Mouse (Mus musculus): Measurements from ENCODE around the gene Hsd11b1. TPM values are rescaled to one million over a fixed set of nuclear protein-coding genes. Genes with fewer than 3 reads are reported as not detected.

Gene Hsd11b1
- polyA plus RNA-seq, 1 experiment from 2014 or later = 0.60 TPM

DNA sequence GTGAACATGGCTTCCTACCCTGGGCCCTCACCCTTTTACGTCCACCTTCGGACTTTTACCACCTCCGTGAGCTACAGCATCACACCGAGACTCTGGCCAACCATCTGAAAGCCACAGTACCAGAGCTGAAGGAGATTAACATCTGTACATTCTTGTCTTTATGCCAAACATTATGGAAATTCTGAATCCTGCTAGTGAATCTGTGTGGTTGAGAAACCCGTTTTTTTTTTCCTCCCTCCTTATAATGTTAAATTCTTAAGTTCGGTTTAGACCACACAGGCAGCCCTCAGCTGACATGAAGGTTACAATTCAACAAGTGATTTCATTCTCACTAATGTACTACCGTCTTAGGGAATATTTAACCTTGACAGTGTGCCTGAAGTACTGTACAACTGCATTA, 28.9 kb downstream of the Hsd11b1 start:
- no peak overlapping the region for H3K27ac ChIP-seq
- H3K4me3 ChIP-seq = no peak overlapping the region
- no peak overlapping the region for H3K9ac ChIP-seq
- 61% methylated on average over 7 of the region's 7 CpGs for WGBS
- no peak overlapping the region for H3K4me2 ChIP-seq
- ATAC-seq (ENCODE audit: insufficient number of reproducible peaks, insufficient read depth, low FRiP score, low TSS enrichment, low read depth) = no peak
- no peaks in the 10 kb centered on the region for H3K27me3 ChIP-seq
- no peaks in the 10 kb centered on the region for H3K36me3 ChIP-seq
- H3K9me3 ChIP-seq = no peaks in the 10 kb centered on the region
- no peaks in the 10 kb centered on the region for H3K4me1 ChIP-seq

DNA sequence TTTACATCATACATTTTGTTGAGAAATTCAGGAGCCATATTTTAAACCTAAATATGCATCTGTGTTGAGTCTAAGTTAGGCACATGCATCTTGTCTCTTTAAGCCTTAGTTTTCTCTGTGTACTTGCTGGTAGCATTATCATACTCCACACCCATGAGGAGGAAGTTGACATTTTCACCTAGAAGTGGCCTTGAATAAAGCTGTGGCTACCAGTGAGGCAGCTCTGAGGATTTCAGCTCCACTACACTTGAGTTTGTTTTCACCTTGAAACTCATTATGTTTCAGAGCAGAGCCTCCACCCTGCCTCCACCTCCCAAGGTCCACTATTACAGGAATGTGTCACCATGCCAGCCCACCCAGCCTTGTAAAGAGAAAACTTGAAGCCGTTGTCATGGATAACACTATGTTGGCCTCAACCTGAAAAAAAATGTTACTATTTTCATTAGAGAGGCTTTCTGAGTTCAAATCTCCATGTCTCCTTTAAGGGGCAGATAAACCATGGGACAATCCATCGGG, 29.7 kb downstream of the Hsd11b1 start:
- Histone ChIP-seq H3K4me2 (no peak overlapping the region), H3K9me3 (no peaks in the 10 kb centered on the region), H3K9ac (no peak overlapping the region), H3K4me3 (no peak overlapping the region), H3K36me3 (no peaks in the 10 kb centered on the region), H3K27ac (no peak overlapping the region), H3K27me3 (no peaks in the 10 kb centered on the region), H3K4me1 (no peaks in the 10 kb centered on the region)
- ATAC-seq (ENCODE audit: insufficient number of reproducible peaks, insufficient read depth, low FRiP score, low TSS enrichment, low read depth) = no peak
- WGBS = 90% methylated on average over 2 of the region's 2 CpGs

DNA sequence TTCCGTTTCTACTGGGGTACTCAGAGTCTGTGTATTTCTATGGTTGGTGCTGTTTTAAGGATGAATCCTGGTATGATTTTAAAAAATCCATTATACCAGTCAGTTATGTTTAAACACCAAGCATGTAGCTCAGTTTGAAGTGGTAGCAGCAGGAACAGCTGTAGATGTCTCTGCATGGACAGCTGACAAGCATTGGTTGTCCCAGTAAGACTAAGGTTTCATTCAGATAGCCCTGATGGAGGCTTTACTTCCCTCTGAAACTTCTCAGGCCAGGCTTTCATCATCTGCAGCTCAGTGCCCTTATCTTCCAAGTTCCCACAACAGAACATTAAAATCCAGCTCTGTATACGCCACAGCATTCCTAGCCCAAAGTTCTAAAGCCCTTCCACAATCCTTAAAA, 31.1 kb downstream of the Hsd11b1 start:
- H3K27me3 ChIP-seq = no peaks in the 10 kb centered on the region
- no peaks in the 10 kb centered on the region for H3K36me3 ChIP-seq
- no peak overlapping the region for H3K9ac ChIP-seq
- ATAC-seq (ENCODE audit: insufficient number of reproducible peaks, insufficient read depth, low FRiP score, low TSS enrichment, low read depth) = no peak
- no peak overlapping the region for H3K27ac ChIP-seq
- no peaks in the 10 kb centered on the region for H3K9me3 ChIP-seq
- H3K4me3 ChIP-seq = no peak overlapping the region
- no peak overlapping the region for H3K4me2 ChIP-seq
- 65% methylated on average over 2 of the region's 2 CpGs for WGBS
- no peaks in the 10 kb centered on the region for H3K4me1 ChIP-seq

DNA sequence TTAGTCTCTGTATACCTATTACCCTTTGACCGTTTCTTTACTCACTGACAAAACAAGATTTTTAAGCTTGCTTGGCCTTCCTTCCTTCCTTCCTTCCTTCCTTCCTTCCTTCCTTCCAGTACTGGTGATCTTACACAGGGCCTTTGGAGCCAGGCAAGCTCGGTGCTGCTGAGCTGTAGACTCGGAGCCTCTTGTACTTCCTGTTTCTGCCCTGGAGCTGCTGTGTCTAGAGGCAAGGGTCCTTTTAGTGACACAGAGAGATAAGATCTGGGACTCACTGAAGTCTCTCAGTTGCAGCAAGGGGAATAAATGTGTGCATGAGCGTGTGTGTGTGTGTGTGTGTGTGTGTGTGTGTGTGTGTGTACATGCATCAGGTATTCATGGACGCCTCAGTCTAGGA, 32.9 kb downstream of the Hsd11b1 start:
- Histone ChIP-seq H3K9ac (no peak overlapping the region), H3K27me3 (no peaks in the 10 kb centered on the region), H3K4me2 (no peak overlapping the region), H3K36me3 (no peaks in the 10 kb centered on the region), H3K4me3 (no peak overlapping the region), H3K9me3 (no peaks in the 10 kb centered on the region), H3K27ac (no peak overlapping the region), H3K4me1 (peaks cover 15% of the 10 kb centered on the region)
- no peak for ATAC-seq (ENCODE audit: insufficient number of reproducible peaks, insufficient read depth, low FRiP score, low TSS enrichment, low read depth)
- WGBS = 50% methylated on average over 5 of the region's 5 CpGs

DNA sequence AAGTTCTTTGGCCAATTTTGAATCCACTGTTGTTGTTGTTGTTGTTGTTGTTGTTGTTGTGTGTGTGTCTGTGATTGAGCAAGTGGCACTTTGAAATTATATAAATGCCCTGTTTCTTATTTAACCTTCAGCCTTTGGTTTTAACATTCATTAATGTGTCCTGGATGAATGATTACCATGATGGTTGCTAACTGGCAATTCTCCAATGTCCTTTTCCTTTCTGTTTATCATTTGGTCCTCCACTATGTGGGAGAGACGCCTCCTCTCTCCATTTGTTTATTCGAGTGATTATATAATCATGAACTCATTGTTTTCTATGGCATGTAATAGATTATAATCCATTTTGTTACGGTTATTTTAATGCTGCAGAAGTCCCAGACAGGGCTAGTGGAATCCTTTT, 33.3 kb downstream of the Hsd11b1 start:
- Histone ChIP-seq H3K9ac (no peak overlapping the region), H3K4me3 (no peak overlapping the region), H3K36me3 (no peaks in the 10 kb centered on the region), H3K4me2 (no peak overlapping the region), H3K9me3 (no peaks in the 10 kb centered on the region), H3K4me1 (peaks cover 19% of the 10 kb centered on the region), H3K27ac (no peak overlapping the region), H3K27me3 (no peaks in the 10 kb centered on the region)
- no peak for ATAC-seq (ENCODE audit: insufficient number of reproducible peaks, insufficient read depth, low FRiP score, low TSS enrichment, low read depth)
- 57% methylated on average over 3 of the region's 3 CpGs for WGBS

DNA sequence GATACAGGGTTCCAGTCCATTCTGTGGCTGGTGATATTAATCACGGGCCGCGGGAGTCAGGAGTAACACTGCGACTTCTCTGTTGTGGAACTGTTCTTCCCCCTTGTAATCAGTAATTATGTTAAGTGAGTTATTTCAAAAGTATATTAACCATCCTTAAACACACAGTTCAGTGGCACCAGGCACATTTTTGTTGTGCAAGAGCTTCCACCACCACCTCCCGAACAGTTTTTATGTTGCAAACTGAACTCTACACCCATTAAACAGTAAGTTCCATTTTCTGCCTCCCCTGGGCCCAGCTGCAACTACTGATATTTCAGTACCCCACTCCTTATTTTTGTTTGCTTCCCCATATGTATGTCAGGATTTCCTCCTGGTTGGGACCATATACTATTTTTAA, 34.3 kb downstream of the Hsd11b1 start:
- 88% methylated on average over 5 of the region's 5 CpGs for WGBS

DNA sequence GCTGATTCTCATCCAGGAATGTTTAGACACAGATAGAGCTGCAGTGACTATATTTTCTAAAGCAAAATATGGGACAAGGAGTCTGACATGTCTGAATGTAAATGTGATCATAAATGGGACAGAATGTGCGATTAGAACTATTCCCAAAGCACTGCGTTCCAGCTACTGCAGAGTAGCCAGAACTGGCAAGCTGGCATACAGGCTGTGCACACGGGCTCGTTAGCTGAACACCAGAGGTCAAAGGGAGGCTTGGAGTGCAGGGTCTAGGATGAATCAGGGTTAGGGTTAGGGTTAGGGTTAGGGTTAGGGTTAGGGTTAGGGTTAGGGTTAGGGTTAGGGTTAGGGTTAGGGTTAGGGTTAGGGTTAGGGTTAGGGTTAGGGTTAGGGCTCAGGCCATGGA, 36.3 kb downstream of the Hsd11b1 start:
- no peaks in the 10 kb centered on the region for H3K9me3 ChIP-seq
- no peaks in the 10 kb centered on the region for H3K27me3 ChIP-seq
- peaks cover 24% of the 10 kb centered on the region for H3K4me1 ChIP-seq
- H3K4me2 ChIP-seq = no peak overlapping the region
- ATAC-seq (ENCODE audit: insufficient number of reproducible peaks, insufficient read depth, low FRiP score, low TSS enrichment, low read depth) = no peak
- no peak overlapping the region for H3K4me3 ChIP-seq
- no peaks in the 10 kb centered on the region for H3K36me3 ChIP-seq
- 60% methylated on average over 4 of the region's 4 CpGs for WGBS
- H3K9ac ChIP-seq = no peak overlapping the region
- H3K27ac ChIP-seq = no peak overlapping the region

More for the DNA sequence above, 34.3 kb downstream of the Hsd11b1 start:
- H3K27ac ChIP-seq = no peak overlapping the region
- H3K9ac ChIP-seq = no peak overlapping the region
- no peak for ATAC-seq (ENCODE audit: insufficient number of reproducible peaks, insufficient read depth, low FRiP score, low TSS enrichment, low read depth)
- peaks cover 24% of the 10 kb centered on the region for H3K4me1 ChIP-seq
- H3K4me3 ChIP-seq = no peak overlapping the region
- no peaks in the 10 kb centered on the region for H3K36me3 ChIP-seq
- no peaks in the 10 kb centered on the region for H3K27me3 ChIP-seq
- no peak overlapping the region for H3K4me2 ChIP-seq
- H3K9me3 ChIP-seq = no peaks in the 10 kb centered on the region

DNA sequence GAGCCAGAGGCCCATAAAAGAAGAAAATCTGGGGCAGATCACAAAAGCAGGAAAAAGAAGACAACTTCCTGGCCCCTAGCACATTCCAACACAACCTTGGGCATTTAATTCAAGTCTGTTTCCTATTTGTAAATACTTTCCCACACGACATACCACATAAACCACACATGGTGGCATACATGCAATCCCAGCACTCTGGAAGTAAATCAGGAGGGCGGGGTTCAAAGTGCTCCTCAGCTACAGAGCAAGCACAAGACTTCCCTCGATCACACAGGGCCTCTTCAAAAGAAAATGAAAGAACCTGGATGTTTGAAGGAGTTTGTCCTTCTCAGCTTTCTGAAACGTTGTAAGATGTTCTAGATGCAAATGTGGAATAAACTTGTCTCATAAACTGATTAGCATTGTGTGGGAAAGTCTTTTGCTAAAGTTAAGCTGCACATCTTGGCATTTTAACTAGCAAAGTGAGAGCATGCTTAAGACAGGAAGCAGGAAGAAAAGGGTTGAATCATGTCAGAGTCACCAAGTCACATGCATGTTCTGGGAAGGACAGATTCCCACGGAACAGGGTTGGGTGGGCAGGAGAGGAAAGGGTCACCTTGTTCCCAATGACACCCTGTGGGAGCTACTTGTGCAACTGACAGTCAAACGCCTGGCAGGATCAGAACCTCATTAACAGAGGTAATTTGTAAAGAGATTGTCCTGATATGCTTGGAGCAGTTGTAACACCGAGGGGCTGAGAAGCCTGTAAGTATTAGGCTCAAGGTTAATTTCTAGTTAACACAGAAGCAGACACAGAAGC, 37.0 kb downstream of the Hsd11b1 start:
- Histone ChIP-seq H3K4me1 (peaks cover 24% of the 10 kb centered on the region), H3K36me3 (no peaks in the 10 kb centered on the region), H3K27ac (peak overlapping the region; percentile 13), H3K9ac (no peak overlapping the region), H3K27me3 (no peaks in the 10 kb centered on the region), H3K4me2 (no peak overlapping the region), H3K4me3 (no peak overlapping the region), H3K9me3 (no peaks in the 10 kb centered on the region)
- 28% methylated on average over 7 of the region's 7 CpGs for WGBS
- no peak for ATAC-seq (ENCODE audit: insufficient number of reproducible peaks, insufficient read depth, low FRiP score, low TSS enrichment, low read depth)

DNA sequence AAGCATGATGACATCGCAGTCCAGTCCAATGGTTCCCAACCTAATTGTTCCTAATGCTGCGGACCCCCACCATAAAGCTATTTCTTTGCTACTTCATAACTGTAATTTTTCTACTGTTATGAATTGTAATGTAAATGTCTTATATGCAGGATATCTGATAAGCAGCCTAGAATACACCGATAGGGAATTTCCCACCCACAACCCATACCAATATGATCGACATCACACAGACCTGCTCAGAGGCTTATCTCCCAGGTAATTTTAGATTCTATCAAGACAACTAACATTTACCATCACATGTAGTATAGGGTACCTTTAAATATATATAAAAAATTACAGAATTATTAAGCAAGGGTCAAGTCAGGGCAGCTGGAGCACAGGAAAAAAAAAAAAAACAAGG, 37.8 kb downstream of the Hsd11b1 start:
- no peak overlapping the region for H3K9ac ChIP-seq
- no peaks in the 10 kb centered on the region for H3K36me3 ChIP-seq
- H3K4me1 ChIP-seq = peaks cover 24% of the 10 kb centered on the region
- H3K27ac ChIP-seq = no peak overlapping the region
- H3K4me2 ChIP-seq = no peak overlapping the region
- H3K9me3 ChIP-seq = no peaks in the 10 kb centered on the region
- H3K27me3 ChIP-seq = no peaks in the 10 kb centered on the region
- WGBS = 79% methylated on average over 4 of the region's 4 CpGs
- H3K4me3 ChIP-seq = no peak overlapping the region
- no peak for ATAC-seq (ENCODE audit: insufficient number of reproducible peaks, insufficient read depth, low FRiP score, low TSS enrichment, low read depth)

DNA sequence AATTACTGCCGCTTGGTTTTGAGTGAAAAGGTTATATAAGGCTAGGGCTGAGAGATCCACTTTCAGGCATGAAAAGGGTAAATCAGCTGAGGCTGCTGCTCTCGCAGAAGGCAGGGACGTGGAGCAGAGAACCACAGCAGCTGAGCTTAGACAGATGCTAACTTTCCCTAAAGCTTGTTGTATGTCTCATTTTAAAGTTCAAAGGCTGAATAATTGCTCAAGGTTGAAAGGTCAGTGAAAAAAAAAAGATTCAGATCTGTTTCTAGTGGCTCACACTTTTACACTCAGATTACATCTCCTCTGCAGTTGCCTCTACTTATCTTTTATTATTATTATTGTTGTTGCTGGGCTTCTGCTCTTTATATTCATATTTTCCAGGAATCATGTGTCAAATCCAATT, 38.3 kb downstream of the Hsd11b1 start:
- Histone ChIP-seq H3K4me2 (no peak overlapping the region), H3K9ac (no peak overlapping the region), H3K27ac (no peak overlapping the region), H3K9me3 (no peaks in the 10 kb centered on the region), H3K4me1 (peaks cover 24% of the 10 kb centered on the region), H3K36me3 (no peaks in the 10 kb centered on the region), H3K4me3 (no peak overlapping the region), H3K27me3 (no peaks in the 10 kb centered on the region)
- ATAC-seq (ENCODE audit: insufficient number of reproducible peaks, insufficient read depth, low FRiP score, low TSS enrichment, low read depth) = no peak
- 14% methylated on average over 3 of the region's 3 CpGs for WGBS

DNA sequence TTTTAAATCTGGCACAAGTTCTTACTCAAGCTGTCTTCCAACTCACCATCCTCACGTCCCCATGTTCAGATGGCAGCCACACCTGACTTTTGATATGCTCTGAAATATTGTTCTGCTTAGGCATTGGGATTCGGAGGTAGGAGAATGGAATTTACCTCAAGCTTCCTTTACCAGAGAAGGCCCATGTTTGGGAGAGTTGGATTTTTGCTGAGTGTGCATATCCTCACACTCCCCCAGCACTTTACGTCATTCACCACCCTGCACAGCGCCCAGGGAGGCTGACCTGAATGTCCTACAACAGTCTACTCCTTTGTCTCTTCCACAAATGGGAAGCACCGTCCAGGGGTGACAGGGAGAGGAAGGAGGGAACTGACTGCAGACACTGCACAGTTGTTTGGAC, 43.5 kb downstream of the Hsd11b1 start:
- Histone ChIP-seq H3K36me3 (no peaks in the 10 kb centered on the region), H3K9me3 (no peaks in the 10 kb centered on the region), H3K4me3 (no peak overlapping the region), H3K27me3 (no peaks in the 10 kb centered on the region), H3K27ac (no peak overlapping the region), H3K9ac (no peak overlapping the region), H3K4me1 (peaks cover 3% of the 10 kb centered on the region), H3K4me2 (no peak overlapping the region)
- 68% methylated on average over 5 of the region's 5 CpGs for WGBS
- ATAC-seq (ENCODE audit: insufficient number of reproducible peaks, insufficient read depth, low FRiP score, low TSS enrichment, low read depth) = no peak

DNA sequence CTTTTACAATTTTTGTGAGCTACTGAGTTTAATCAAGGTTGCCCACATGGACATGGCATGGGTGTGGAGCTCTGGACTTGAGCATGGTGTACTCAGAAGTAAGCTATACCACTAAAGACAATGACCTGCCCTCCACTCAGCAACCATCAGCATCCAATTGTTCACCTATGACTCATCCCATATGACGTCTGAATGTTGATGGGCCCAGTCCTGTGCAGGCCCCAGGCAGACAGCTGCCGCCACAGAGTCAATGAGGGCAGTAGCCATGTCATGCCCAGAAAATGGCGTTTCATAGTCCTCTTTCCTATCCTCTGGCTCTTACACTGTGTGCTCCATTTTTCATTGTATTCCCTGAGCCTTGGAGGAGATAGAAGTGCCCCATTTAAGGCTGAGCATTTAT, 47.9 kb downstream of the Hsd11b1 start:
- no peaks in the 10 kb centered on the region for H3K27me3 ChIP-seq
- 74% methylated on average over 3 of the region's 3 CpGs for WGBS
- H3K27ac ChIP-seq = no peak overlapping the region
- H3K9ac ChIP-seq = no peak overlapping the region
- no peak overlapping the region for H3K4me3 ChIP-seq
- H3K36me3 ChIP-seq = no peaks in the 10 kb centered on the region
- no peak overlapping the region for H3K4me2 ChIP-seq
- no peaks in the 10 kb centered on the region for H3K4me1 ChIP-seq
- no peak for ATAC-seq (ENCODE audit: insufficient number of reproducible peaks, insufficient read depth, low FRiP score, low TSS enrichment, low read depth)
- no peaks in the 10 kb centered on the region for H3K9me3 ChIP-seq

Measured in embryonic facial prominence, embryonic 13.5 days (tissue).